ENCODE assay signal across 37 mouse cellular contexts in the genomic region with DNA sequence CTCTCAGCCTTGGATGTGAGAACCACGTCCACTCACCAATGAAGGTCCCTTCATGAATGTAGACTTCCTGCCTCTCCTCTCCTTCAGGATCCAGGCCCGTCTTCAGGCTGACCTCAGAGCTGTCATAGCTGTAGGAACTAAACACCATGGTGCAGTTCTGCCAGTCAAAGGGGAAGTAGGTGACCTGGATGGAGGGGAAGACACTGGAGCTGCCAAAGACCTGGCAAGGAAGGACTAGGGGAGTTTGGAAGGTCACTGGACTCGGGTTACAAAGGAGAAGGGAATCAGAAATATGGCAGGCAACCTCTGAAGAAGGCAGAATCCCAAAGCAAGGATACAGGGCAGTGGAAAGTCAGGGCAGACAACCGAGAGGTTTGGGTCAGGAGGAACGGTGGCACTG. TPM values are rescaled to one million over a fixed set of nuclear protein-coding genes. Genes with fewer than 3 reads are reported as not detected.
"Had no signal": no experiment of that assay in that cellular context is flagged by ENCODE, and none has a peak within 500 bp of the region (broad histone marks: within the 10 kb centered on the region; RNA-seq: fewer than 3 reads in every experiment).

No protein-coding gene starts in this region.

- H3K27ac ChIP-seq: heart, adult 2 months; heart, embryonic 13.5 days; heart, embryonic 15.5 days; hindbrain, embryonic 13.5 days; hindbrain, embryonic 15.5 days; hindbrain, postnatal 0 days; intestine, embryonic 15.5 days; layer of hippocampus, adult 2 months; limb, embryonic 13.5 days; limb, embryonic 15.5 days; liver, embryonic 12.5 days had no signal

- DNase-seq: forebrain, postnatal 0 days; gastrocnemius, postnatal 14 days; heart, adult 2 months; heart, postnatal 14 days; heart, postnatal 36 days; kidney, adult 18-20 months; kidney, adult 8-10 months; kidney, postnatal 10 days; kidney, postnatal 25 days; kidney, postnatal 4 days; left cerebral cortex, postnatal 4 days had no signal

- H3K4me1 ChIP-seq: intestine, embryonic 15.5 days had no signal

- H3K36me3 ChIP-seq: heart, embryonic 13.5 days; heart, embryonic 15.5 days; hindbrain, embryonic 15.5 days; intestine, embryonic 15.5 days; limb, embryonic 13.5 days; liver, embryonic 12.5 days had no signal

- H3K27me3 ChIP-seq: intestine, embryonic 15.5 days had no signal

- H3K4me3 ChIP-seq: heart, adult 2 months; heart, embryonic 13.5 days; heart, embryonic 15.5 days; hindbrain, embryonic 13.5 days; hindbrain, embryonic 15.5 days; intestine, embryonic 15.5 days; layer of hippocampus, adult 2 months; limb, embryonic 13.5 days; limb, embryonic 15.5 days; liver, embryonic 12.5 days had no signal

- H3K9me3 ChIP-seq: heart, embryonic 13.5 days; heart, embryonic 15.5 days; hindbrain, embryonic 13.5 days; hindbrain, embryonic 15.5 days; intestine, embryonic 15.5 days; limb, embryonic 13.5 days; limb, embryonic 15.5 days; liver, embryonic 12.5 days had no signal

- ATAC-seq: forebrain, postnatal 0 days; hindbrain, postnatal 0 days; intestine, embryonic 15.5 days; intestine, postnatal 0 days; liver, embryonic 12.5 days had no signal

- H3K4me2 ChIP-seq: heart, embryonic 11.5 days; heart, embryonic 13.5 days; heart, embryonic 15.5 days; hindbrain, embryonic 13.5 days; hindbrain, embryonic 15.5 days; intestine, embryonic 15.5 days; limb, embryonic 13.5 days; limb, embryonic 15.5 days; liver, embryonic 12.5 days had no signal

- H3K9ac ChIP-seq: forebrain, postnatal 0 days; heart, embryonic 13.5 days; heart, embryonic 15.5 days; hindbrain, embryonic 13.5 days; hindbrain, embryonic 15.5 days; intestine, embryonic 15.5 days; limb, embryonic 13.5 days; limb, embryonic 15.5 days; liver, embryonic 12.5 days had no signal

RNA-seq across cellular contexts. Expression of gene Tmem102, which starts 12.0 kb away (rescaled TPM):
- total RNA-seq: layer of hippocampus, adult 2 months; layer of hippocampus, postnatal 10 days; layer of hippocampus, postnatal 25 days; left cerebral cortex, postnatal 10 days; left cerebral cortex, postnatal 25 days; left cerebral cortex, postnatal 4 days had no signal

RNA-seq across cellular contexts. Expression of gene Gm39566, which starts 21.7 kb away (rescaled TPM):
- total RNA-seq: forebrain, postnatal 0 days; gastrocnemius, adult 8-10 months; gastrocnemius, postnatal 14 days; heart, adult 2 months; heart, postnatal 14 days; heart, postnatal 36 days; hematopoietic stem cell, adult 5-6 weeks; hindbrain, postnatal 0 days; layer of hippocampus, adult 2 months; layer of hippocampus, postnatal 10 days; layer of hippocampus, postnatal 25 days; left cerebral cortex, adult 18-20 months; left cerebral cortex, adult 8-10 months; left cerebral cortex, postnatal 10 days; left cerebral cortex, postnatal 25 days; left cerebral cortex, postnatal 4 days; liver, adult 2 months had no signal
- polyA plus RNA-seq: forebrain, postnatal 0 days; heart, embryonic 11.5 days; heart, embryonic 13.5 days; heart, embryonic 15.5 days; heart, postnatal 0 days; hindbrain, embryonic 11.5 days; hindbrain, embryonic 13.5 days; hindbrain, embryonic 15.5 days; hindbrain, postnatal 0 days; intestine, embryonic 15.5 days; intestine, postnatal 0 days; kidney, embryonic 14.5 days; kidney, embryonic 16.5 days; limb, embryonic 11.5 days; limb, embryonic 13.5 days; limb, embryonic 15.5 days; liver, adult 2 months; liver, embryonic 12.5 days had no signal

RNA-seq across cellular contexts. Expression of gene Spem2, which starts 24.8 kb away (rescaled TPM):
- total RNA-seq: forebrain, postnatal 0 days; gastrocnemius, adult 8-10 months; gastrocnemius, postnatal 14 days; heart, adult 2 months; heart, postnatal 14 days; heart, postnatal 36 days; hematopoietic stem cell, adult 5-6 weeks; hindbrain, postnatal 0 days; layer of hippocampus, adult 2 months; layer of hippocampus, postnatal 10 days; layer of hippocampus, postnatal 25 days; left cerebral cortex, adult 18-20 months; left cerebral cortex, adult 8-10 months; left cerebral cortex, postnatal 10 days; left cerebral cortex, postnatal 25 days; left cerebral cortex, postnatal 4 days; liver, adult 2 months had no signal
- polyA plus RNA-seq: forebrain, postnatal 0 days; heart, embryonic 11.5 days; heart, embryonic 13.5 days; heart, embryonic 15.5 days; heart, postnatal 0 days; hindbrain, embryonic 11.5 days; hindbrain, embryonic 15.5 days; hindbrain, postnatal 0 days; intestine, embryonic 15.5 days; kidney, embryonic 14.5 days; kidney, embryonic 16.5 days; limb, embryonic 11.5 days; limb, embryonic 13.5 days; limb, embryonic 15.5 days; liver, adult 2 months; liver, embryonic 12.5 days had no signal
